Mouse (Mus musculus) splenic B cell, adult 2 months (primary cell): ENCODE measurements around the gene Drg1.
"Not testable (repeated sequence)": the region's sequence is repeated elsewhere in the genome, so short reads cannot be mapped to it uniquely, and the experiment has no call there.

Experiments
- DNase-seq: peaks from one replicate; pipeline ENCODE4 v3.0.0-alpha.2; 2011; ENCODE audit warnings: low read depth, low spot score
- H3K27me3 ChIP-seq: 2 replicates; pipeline ENCODE4 v1.6.1; 2012; ENCODE audit warnings: mild to moderate bottlenecking, low read length, moderate library complexity, mixed read lengths; ENCODE audit not compliant: control insufficient read depth, poor library complexity, insufficient read depth, severe bottlenecking
- H3K36me3 ChIP-seq: 2 replicates; pipeline ENCODE4 v1.6.1; 2012; ENCODE audit warnings: mild to moderate bottlenecking, low read length, moderate library complexity, mixed read lengths; ENCODE audit not compliant: control insufficient read depth, poor library complexity, insufficient read depth, severe bottlenecking

The Drg1 gene

GRCm38 (mm10) chr11:3205207-3205606, 61.0 kb downstream of the Drg1 start:
- DNase-seq: no peak
- Histone ChIP-seq H3K27me3 (no peaks in the 10 kb centered on the region), H3K36me3 (0 out of 2 replicates have a peak, but pooled peaks cover 2% of the 10 kb centered on the region)

GRCm38 (mm10) chr11:3203771-3204170, 62.4 kb downstream of the Drg1 start:
- H3K36me3 ChIP-seq: 0 out of 2 replicates have a peak, but pooled peaks cover 2% of the 10 kb centered on the region
- no peak for DNase-seq
- no peaks in the 10 kb centered on the region for H3K27me3 ChIP-seq

GRCm38 (mm10) chr11:3202781-3203441, 63.3 kb downstream of the Drg1 start:
- Histone ChIP-seq H3K27me3 (no peaks in the 10 kb centered on the region), H3K36me3 (no peaks in the 10 kb centered on the region)
- peak; percentile 82 for DNase-seq

DNA sequence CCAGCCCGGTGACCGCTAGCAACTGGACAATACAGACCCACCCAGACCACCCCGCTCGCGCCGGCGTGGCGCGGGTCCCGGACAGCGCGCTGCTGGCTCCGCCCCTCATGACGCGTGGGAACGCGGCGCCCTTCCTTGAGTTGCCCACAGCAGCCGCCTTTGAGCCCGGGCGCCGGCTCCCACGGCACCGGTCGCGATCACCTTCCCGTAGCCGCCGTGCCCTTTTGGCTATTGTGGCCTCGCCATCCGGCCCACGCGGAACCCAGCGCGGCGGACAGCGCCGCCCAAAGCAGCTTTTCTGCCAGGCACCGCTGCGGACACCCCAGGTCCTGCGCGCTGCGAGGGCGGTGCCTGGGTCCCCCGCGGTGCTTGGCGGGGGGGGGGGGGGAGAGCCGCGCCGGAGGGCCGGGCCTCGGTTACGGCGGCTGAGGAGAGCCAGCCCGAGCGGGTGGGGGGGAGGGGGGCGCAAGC, 63.9 kb downstream of the Drg1 start, which contains the start of gene Eif4enif1:
Eif4enif1 (plus strand) TSS at position 162 of the 471 bp plus-strand sequence.
- Histone ChIP-seq H3K36me3 (no peaks in the 10 kb centered on the region), H3K27me3 (no peaks in the 10 kb centered on the region)
- DNase-seq: peak; percentile 88

DNA sequence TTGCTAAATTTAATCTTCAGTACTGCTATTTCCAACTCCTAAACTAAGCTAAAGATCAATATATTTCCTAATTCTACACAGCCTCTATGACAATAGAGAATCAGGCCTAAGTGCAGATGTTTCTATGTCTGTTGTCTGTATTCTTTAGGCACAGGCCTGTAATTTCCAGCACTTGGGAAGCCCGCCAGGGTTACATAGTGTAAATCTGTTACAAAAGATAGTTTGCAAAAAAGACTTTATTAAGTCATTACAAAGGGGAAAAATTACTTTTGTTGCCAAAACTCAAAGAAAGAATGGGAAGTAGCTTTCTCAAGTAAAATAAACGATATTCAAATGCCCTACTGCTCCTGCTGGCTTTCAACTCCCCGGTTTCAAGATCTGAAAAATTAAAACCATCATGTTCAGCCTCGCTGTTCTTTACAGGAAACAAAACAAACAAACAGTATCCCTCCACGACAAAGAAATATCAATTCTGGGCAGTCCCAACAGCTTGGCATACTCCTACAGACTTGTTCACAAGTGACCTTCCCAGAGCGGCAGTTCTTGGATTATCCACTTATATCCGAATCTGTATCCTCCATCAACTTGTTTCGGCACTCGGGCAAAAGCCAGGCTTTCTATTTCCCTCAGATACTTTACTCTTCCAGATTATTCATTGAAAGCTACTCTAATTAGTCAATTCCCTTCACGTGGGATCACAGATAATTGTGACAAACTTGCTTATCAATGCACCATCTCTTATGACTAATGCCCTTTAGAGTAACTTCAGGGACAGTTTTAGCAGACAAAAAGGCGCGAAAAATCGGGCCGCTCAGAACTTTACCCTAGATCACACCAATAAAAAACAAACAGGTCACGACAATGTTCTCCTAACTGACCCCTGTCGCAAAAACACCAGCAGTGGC, 64.6 kb downstream of the Drg1 start:
- no peak for DNase-seq

DNA sequence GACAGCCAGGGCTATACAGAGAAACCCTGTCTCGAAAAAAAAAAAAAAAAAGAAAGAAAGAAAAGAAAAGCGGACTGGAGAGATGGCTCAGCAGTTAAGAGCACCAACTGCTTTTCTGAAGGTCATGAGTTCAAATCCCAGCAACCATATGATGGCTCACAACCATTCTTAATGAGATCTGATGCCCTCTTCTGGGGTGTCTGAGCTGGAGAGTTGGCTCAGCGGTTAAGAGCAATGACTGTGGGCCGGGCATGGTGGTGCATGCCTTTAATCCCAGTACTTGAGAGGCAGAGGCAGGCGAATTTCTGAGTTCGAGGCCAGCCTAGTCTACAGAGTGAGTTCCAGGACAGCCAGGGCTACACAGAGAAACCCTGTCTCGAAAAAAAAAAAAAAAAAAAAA, 65.6 kb downstream of the Drg1 start:
- not testable (repeated sequence) for H3K27me3 ChIP-seq, H3K36me3 ChIP-seq, DNase-seq

More for the DNA sequence above, 64.6 kb downstream of the Drg1 start:
- Histone ChIP-seq H3K27me3 (no peaks in the 10 kb centered on the region), H3K36me3 (no peaks in the 10 kb centered on the region)

- Histone ChIP-seq H3K27me3 (no peaks in the 10 kb centered on the region), H3K36me3 (no peaks in the 10 kb centered on the region)
- DNase-seq: no peak
Measured at GRCm38 (mm10) chr11:3193363-3193762, 72.9 kb downstream of the Drg1 start, which contains the start of gene Sfi1. Gene Sfi1 (minus strand): TSS chr11:3193463.

DNA sequence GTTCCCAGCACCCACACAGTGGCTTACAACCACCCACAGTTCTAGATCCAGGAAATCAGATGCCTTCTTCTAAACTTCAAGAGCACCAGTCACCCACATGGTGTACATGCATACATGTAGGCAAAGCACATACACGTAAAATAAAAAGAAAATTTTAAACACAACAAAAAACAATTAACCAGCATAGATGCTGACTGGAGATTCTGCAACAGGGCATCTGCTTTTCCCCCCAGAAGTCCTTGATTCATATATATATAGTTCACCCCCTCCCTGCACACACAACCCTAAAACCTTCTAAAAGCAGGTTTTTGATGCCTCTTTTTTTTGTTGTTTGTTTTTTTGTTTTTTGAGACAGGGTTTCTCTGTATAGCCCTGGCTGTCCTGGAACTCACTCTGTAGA, 83.5 kb downstream of the Drg1 start:
- DNase-seq, H3K27me3 ChIP-seq, H3K36me3 ChIP-seq: not testable (repeated sequence)

- not testable (repeated sequence) for H3K27me3 ChIP-seq, DNase-seq, H3K36me3 ChIP-seq
Measured at GRCm38 (mm10) chr11:3181971-3182370, 84.2 kb downstream of the Drg1 start.

- not testable (repeated sequence) for H3K27me3 ChIP-seq, H3K36me3 ChIP-seq
- DNase-seq: peak; percentile 44
Measured at GRCm38 (mm10) chr11:3181250-3181649, 85.0 kb downstream of the Drg1 start.

DNA sequence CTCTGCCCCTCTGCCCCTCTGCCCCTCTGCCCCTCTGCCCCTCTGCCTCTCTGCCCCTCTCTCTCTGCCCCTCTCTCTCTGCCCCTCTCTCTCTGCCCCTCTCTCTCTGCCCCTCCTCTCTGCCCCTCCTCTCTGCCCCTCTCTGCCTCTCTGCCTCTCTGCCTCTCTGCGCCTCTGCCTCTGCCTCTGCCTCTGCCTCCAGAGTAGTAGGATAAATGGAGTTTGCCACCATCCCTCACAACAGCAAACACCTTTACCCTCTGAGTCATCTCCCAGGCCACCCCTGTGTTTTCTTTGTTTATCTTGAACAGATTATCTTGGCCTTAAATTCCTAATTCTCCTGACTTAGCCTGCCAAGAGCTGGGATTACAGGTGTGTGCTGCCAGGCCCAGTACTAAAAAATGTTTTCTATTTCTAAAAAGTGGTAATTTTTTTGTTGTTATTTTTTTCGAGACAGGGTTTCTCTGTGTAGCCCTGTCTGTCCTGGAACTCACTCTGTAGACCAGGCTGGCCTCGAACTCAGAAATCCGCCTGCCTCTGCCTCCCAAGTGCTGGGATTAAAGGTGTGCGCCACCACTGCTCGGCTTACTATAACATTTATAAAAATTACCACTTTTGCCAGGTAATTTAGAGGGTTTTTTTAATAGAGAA, 85.6 kb downstream of the Drg1 start:
- not testable (repeated sequence) for DNase-seq, H3K36me3 ChIP-seq, H3K27me3 ChIP-seq

DNA sequence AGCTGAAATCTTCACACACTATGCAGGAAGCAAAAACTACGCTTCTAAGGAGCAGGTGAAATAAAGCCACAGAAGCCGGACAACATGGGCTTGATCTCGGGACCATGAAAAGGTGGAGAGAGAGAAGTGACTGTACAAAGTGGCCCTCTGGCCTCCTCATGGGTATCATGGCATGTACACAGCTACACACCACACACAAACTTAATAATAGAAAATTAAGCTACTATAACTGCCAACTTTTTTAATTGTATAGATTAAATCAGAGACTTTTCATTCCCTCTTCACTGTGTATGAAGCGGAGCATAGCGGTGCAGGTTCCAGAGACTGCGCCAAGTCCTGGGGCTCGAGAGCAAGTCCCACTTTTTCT, 86.5 kb downstream of the Drg1 start:
- H3K36me3 ChIP-seq, H3K27me3 ChIP-seq, DNase-seq: not testable (repeated sequence)

GRCm38 (mm10) chr11:3178968-3179725, 87.1 kb downstream of the Drg1 start:
- DNase-seq, H3K36me3 ChIP-seq, H3K27me3 ChIP-seq: not testable (repeated sequence)
